Mouse (Mus musculus) hindbrain, embryonic 14.5 days (tissue): Measurements from ENCODE around the gene Tns4. TPM values are rescaled to one million over a fixed set of nuclear protein-coding genes. Genes with fewer than 3 reads are reported as not detected.

ENCODE experiments used
- ATAC-seq: fragments of 200-750 bp; cut with Nextera tagmentation; 2 replicates; pipeline ENCODE4 v1.8.0; 2017; ENCODE audit warnings: moderate number of reproducible peaks, mild to moderate bottlenecking, moderate TSS enrichment, moderate library complexity; ENCODE audit not compliant: low FRiP score
- DNase-seq: peaks from one replicate; pipeline ENCODE4 v3.0.0-alpha.2; 2015; ENCODE audit warnings: low spot score
- H3K27ac ChIP-seq: fragments of 300-500 bp; sonication (generic); 2 replicates; pipeline ENCODE4 v1.5.1; 2014; ENCODE audit warnings: mild to moderate bottlenecking, moderate library complexity
- H3K27me3 ChIP-seq: fragments of 300-500 bp; sonication (generic); 2 replicates; pipeline ENCODE4 v1.6.1; 2014; ENCODE audit warnings: mild to moderate bottlenecking, low read length, mixed read lengths; ENCODE audit not compliant: control insufficient read depth, insufficient read depth
- H3K36me3 ChIP-seq: fragments of 300-500 bp; sonication (generic); replicated peaks from 2 replicates; pipeline ENCODE4 v1.6.1; 2014; ENCODE audit not compliant: control insufficient read depth, insufficient read depth
- H3K4me1 ChIP-seq: fragments of 300-500 bp; sonication (generic); replicated peaks from 2 replicates; pipeline ENCODE4 v1.6.1; 2014; ENCODE audit warnings: antibody characterized with exemption, low read length, mixed read lengths; ENCODE audit not compliant: control insufficient read depth, insufficient read depth
- H3K4me2 ChIP-seq: fragments of 300-500 bp; sonication (generic); replicated peaks from 2 replicates; pipeline ENCODE4 v1.6.1; 2014; ENCODE audit warnings: mild to moderate bottlenecking, moderate library complexity
- H3K4me3 ChIP-seq: fragments of 300-500 bp; sonication (generic); replicated peaks from 2 replicates; pipeline ENCODE4 v1.5.1; 2014; ENCODE audit warnings: mild to moderate bottlenecking, low read length
- H3K9ac ChIP-seq: fragments of 300-500 bp; sonication (generic); 2 replicates; pipeline ENCODE4 v1.6.1; 2014
- H3K9me3 ChIP-seq: fragments of 300-500 bp; sonication (generic); 2 replicates; pipeline ENCODE4 v1.6.1; 2016; ENCODE audit warnings: low read length; ENCODE audit not compliant: control insufficient read depth
- WGBS: fragments of 180-500 bp; shearing (Covaris S2); extraction: QIAGEN DNeasy Blood & Tissue Kit; methylation state at CpG from one replicate; pipeline ENCODE4 v1.1.7; 2014; 5-methylcytosine and 5-hydroxymethylcytosine counted together
- polyA plus RNA-seq: library from polyadenylated mRNA; unstranded; fragments of >200 nt; fragmentation: Nextera tagmentation; extraction: Ambion mirVana; gene quantifications from 2 replicates; pipeline ENCODE4 v1.2.1, GENCODE M21; 2014

Tns4 gene
- polyA plus RNA-seq, 1 experiment from 2014 or later = 0.20 TPM

GRCm38 (mm10) chr11:99084366-99084765 lies 4.7 kb downstream of the Tns4 start:
- Histone ChIP-seq H3K9ac (no peak overlapping the region), H3K27me3 (no peaks in the 10 kb centered on the region), H3K4me1 (no peaks in the 10 kb centered on the region), H3K27ac (no peak overlapping the region), H3K9me3 (no peaks in the 10 kb centered on the region), H3K4me3 (no peak overlapping the region), H3K4me2 (no peak overlapping the region), H3K36me3 (no peaks in the 10 kb centered on the region)
- no peak for ATAC-seq
- no peak for DNase-seq
- 86% methylated on average over 9 of the region's 9 CpGs for WGBS

- H3K4me1 ChIP-seq = no peaks in the 10 kb centered on the region
- no peak overlapping the region for H3K9ac ChIP-seq
- no peak overlapping the region for H3K4me3 ChIP-seq
- ATAC-seq = no peak
- H3K27ac ChIP-seq = no peak overlapping the region
- no peaks in the 10 kb centered on the region for H3K27me3 ChIP-seq
- H3K36me3 ChIP-seq = no peaks in the 10 kb centered on the region
- no peaks in the 10 kb centered on the region for H3K9me3 ChIP-seq
- no peak overlapping the region for H3K4me2 ChIP-seq
- no peak for DNase-seq
- WGBS = 87% methylated on average over 8 of the region's 8 CpGs
Measured at GRCm38 (mm10) chr11:99083516-99083915, 5.6 kb downstream of the Tns4 start.

GRCm38 (mm10) chr11:99082098-99082497 lies 7.0 kb downstream of the Tns4 start:
- no peaks in the 10 kb centered on the region for H3K4me1 ChIP-seq
- H3K9ac ChIP-seq = no peak overlapping the region
- 71% methylated on average over 8 of the region's 8 CpGs for WGBS
- ATAC-seq (no peak), DNase-seq (no peak)
- no peak overlapping the region for H3K27ac ChIP-seq
- no peaks in the 10 kb centered on the region for H3K9me3 ChIP-seq
- no peak overlapping the region for H3K4me2 ChIP-seq
- H3K36me3 ChIP-seq = no peaks in the 10 kb centered on the region
- no peaks in the 10 kb centered on the region for H3K27me3 ChIP-seq
- H3K4me3 ChIP-seq = no peak overlapping the region

- Histone ChIP-seq H3K4me2 (no peak overlapping the region), H3K27ac (no peak overlapping the region), H3K4me3 (no peak overlapping the region), H3K36me3 (no peaks in the 10 kb centered on the region), H3K9ac (no peak overlapping the region), H3K9me3 (no peaks in the 10 kb centered on the region), H3K27me3 (no peaks in the 10 kb centered on the region), H3K4me1 (no peaks in the 10 kb centered on the region)
- DNase-seq = no peak
- 86% methylated on average over 3 of the region's 3 CpGs for WGBS
- no peak for ATAC-seq
Measured at GRCm38 (mm10) chr11:99081566-99081965, 7.5 kb downstream of the Tns4 start.

- Histone ChIP-seq H3K9me3 (no peaks in the 10 kb centered on the region), H3K27me3 (no peaks in the 10 kb centered on the region), H3K9ac (no peak overlapping the region), H3K27ac (no peak overlapping the region), H3K4me2 (no peak overlapping the region), H3K36me3 (no peaks in the 10 kb centered on the region), H3K4me1 (no peaks in the 10 kb centered on the region), H3K4me3 (no peak overlapping the region)
- WGBS = 89% methylated on average over 9 of the region's 9 CpGs
- DNase-seq = no peak
- no peak for ATAC-seq
Measured at GRCm38 (mm10) chr11:99080902-99081543, 8.1 kb downstream of the Tns4 start.

GRCm38 (mm10) chr11:99077869-99078268 lies 11.2 kb downstream of the Tns4 start:
- 85% methylated on average over 8 of the region's 8 CpGs for WGBS
- H3K4me2 ChIP-seq = no peak overlapping the region
- H3K4me3 ChIP-seq = no peak overlapping the region
- no peaks in the 10 kb centered on the region for H3K9me3 ChIP-seq
- no peaks in the 10 kb centered on the region for H3K36me3 ChIP-seq
- H3K9ac ChIP-seq = no peak overlapping the region
- H3K27ac ChIP-seq = no peak overlapping the region
- ATAC-seq = no peak
- no peaks in the 10 kb centered on the region for H3K27me3 ChIP-seq
- H3K4me1 ChIP-seq = no peaks in the 10 kb centered on the region
- DNase-seq = no peak

GRCm38 (mm10) chr11:99076744-99077319 lies 12.3 kb downstream of the Tns4 start:
- ATAC-seq (no peak), DNase-seq (no peak)
- Histone ChIP-seq H3K4me1 (peaks cover under 1% of the 10 kb centered on the region; the same call in 1 of the 2 replicates), H3K36me3 (no peaks in the 10 kb centered on the region), H3K27ac (no peak overlapping the region), H3K4me2 (no peak overlapping the region), H3K9ac (no peak overlapping the region), H3K27me3 (no peaks in the 10 kb centered on the region), H3K9me3 (no peaks in the 10 kb centered on the region), H3K4me3 (no peak overlapping the region)
- WGBS = 79% methylated on average over 5 of the region's 5 CpGs

- WGBS = 62% methylated on average over 5 of the region's 5 CpGs
- ATAC-seq (no peak), DNase-seq (no peak)
Measured at GRCm38 (mm10) chr11:99073781-99074180, 15.3 kb downstream of the Tns4 start.

GRCm38 (mm10) chr11:99071866-99072265 lies 17.2 kb downstream of the Tns4 start:
- H3K4me1 ChIP-seq = peaks cover 2% of the 10 kb centered on the region; the same call in 1 of the 2 replicates
- ATAC-seq = no peak
- H3K27ac ChIP-seq = no peak overlapping the region
- no peaks in the 10 kb centered on the region for H3K9me3 ChIP-seq
- no peaks in the 10 kb centered on the region for H3K36me3 ChIP-seq
- no peak overlapping the region for H3K4me2 ChIP-seq
- H3K4me3 ChIP-seq = no peak overlapping the region
- no peak for DNase-seq
- H3K27me3 ChIP-seq = no peaks in the 10 kb centered on the region
- no peak overlapping the region for H3K9ac ChIP-seq
- WGBS = 18% methylated on average over 6 of the region's 6 CpGs

More at GRCm38 (mm10) chr11:99073781-99074180, 15.3 kb downstream of the Tns4 start:
- H3K27me3 ChIP-seq = no peaks in the 10 kb centered on the region
- H3K36me3 ChIP-seq = no peaks in the 10 kb centered on the region
- H3K4me3 ChIP-seq = no peak overlapping the region
- H3K27ac ChIP-seq = no peak overlapping the region
- no peak overlapping the region for H3K4me2 ChIP-seq
- peaks cover 2% of the 10 kb centered on the region; the same call in 1 of the 2 replicates for H3K4me1 ChIP-seq
- H3K9ac ChIP-seq = no peak overlapping the region
- H3K9me3 ChIP-seq = no peaks in the 10 kb centered on the region
